Mouse (Mus musculus): ENCODE data around the gene Kcng1.

- TF ChIP-seq CTCF (IDR thresholded peaks at IDR 0.05 in 2 of 3, conservative IDR thresholded peaks at IDR 0.05 in 1 of 3; ENCODE audit: control insufficient read depth in 1 of 3, insufficient read depth in 1 of 3, low read depth in 2 of 3, low read length in 3 of 3, poor library complexity in 1 of 3, severe bottlenecking in 1 of 3), result 0 out of 6 replicates have a peak, but pooled peaks of 2 of the 3 experiments have one; percentile 0 to 9
- TF ChIP-seq GATA1 (IDR thresholded peaks at IDR 0.05; ENCODE audit: low read depth, low read length), result no peak
- no peak for TF ChIP-seq ETS1 (IDR thresholded peaks at IDR 0.05; ENCODE audit: low read depth, low read length)
- no peak for TF ChIP-seq RCOR1 (IDR thresholded peaks at IDR 0.05; ENCODE audit: low read depth, low read length)
- TF ChIP-seq POLR2A (IDR thresholded peaks at IDR 0.05; ENCODE audit: control insufficient read depth in 1 of 2, insufficient read depth in 1 of 2, low read depth in 1 of 2, low read length in 2 of 2, poor library complexity in 1 of 2), result no peak
- TF ChIP-seq USF1 (IDR thresholded peaks at IDR 0.05; ENCODE audit: low read depth, low read length), result no peak
- no peak for TF ChIP-seq MAX (IDR thresholded peaks at IDR 0.05; ENCODE audit: low read length)
- TF ChIP-seq EP300 (IDR thresholded peaks at IDR 0.05; ENCODE audit: low read depth in 1 of 2, low read length in 2 of 2), result no peak
- no peak for TF ChIP-seq USF2 (IDR thresholded peaks at IDR 0.05; ENCODE audit: borderline replicate concordance in 1 of 2, insufficient read depth in 1 of 2, low read depth in 1 of 2, low read length in 2 of 2)
- no peak for TF ChIP-seq KAT2A (conservative IDR thresholded peaks at IDR 0.05; ENCODE audit: low read depth, low read length)
- no peak for TF ChIP-seq ZKSCAN1 (IDR thresholded peaks at IDR 0.05; ENCODE audit: low read depth, low read length)
- no peak for TF ChIP-seq MAZ (IDR thresholded peaks at IDR 0.05; ENCODE audit: low read depth, low read length)
- TF ChIP-seq TCF12 (IDR thresholded peaks at IDR 0.05; ENCODE audit: low read depth, low read length), result no peak
- TF ChIP-seq ZMIZ1 (IDR thresholded peaks at IDR 0.05; ENCODE audit: low read depth, low read length), result no peak
These were observed 38.3 kb downstream of the Kcng1 start for GRCm38 (mm10) chr2:168243278-168243677.
